Mouse (Mus musculus): ENCODE measurements at regions not wholly inside any gene's neighbourhood (a gene's known extent, or its start where the extent isn't known, plus 50 kb on each side); places are given as distances from the start of the nearest gene placed in this dataset.

GRCm38 (mm10) chr1:81771704-81772103 lies 461.2 kb upstream of the Gm9747 start:
- H3K9ac ChIP-seq (replicated peaks; ENCODE audit: low read depth, low read length), result no peak overlapping the region
- ATAC-seq (ENCODE audit: insufficient read depth, low read depth), result no peak
- no peaks in the 10 kb centered on the region for H3K9me3 ChIP-seq (replicated peaks; ENCODE audit: control insufficient read depth, low read length)
- H3K4me1 ChIP-seq (ENCODE audit: control insufficient read depth, insufficient read depth), result no peaks in the 10 kb centered on the region
- no peak for DNase-seq (ENCODE audit: low spot score)
- no peak overlapping the region for H3K4me3 ChIP-seq (ENCODE audit: low read depth, low read length)
- H3K27me3 ChIP-seq (ENCODE audit: control insufficient read depth, insufficient read depth, low read length), result no peaks in the 10 kb centered on the region
- TF ChIP-seq EP300 (IDR thresholded peaks at IDR 0.05; ENCODE audit: low read depth) (no peak), CTCF (IDR thresholded peaks at IDR 0.05; ENCODE audit: low read depth) (no peak)
- 76% methylated on average over 3 of the region's 3 CpGs for WGBS
- no peaks in the 10 kb centered on the region for H3K36me3 ChIP-seq (replicated peaks; ENCODE audit: control insufficient read depth, insufficient read depth, low read length)
- no peak overlapping the region for H3K27ac ChIP-seq (ENCODE audit: low read depth)
- no peak overlapping the region for H3K4me2 ChIP-seq (ENCODE audit: low read depth, low read length)

- Histone ChIP-seq H3K9me3 (replicated peaks; ENCODE audit: control insufficient read depth, low read length) (no peaks in the 10 kb centered on the region), H3K4me3 (ENCODE audit: low read depth, low read length) (no peak overlapping the region), H3K27ac (ENCODE audit: low read depth) (no peak overlapping the region), H3K9ac (replicated peaks; ENCODE audit: low read depth, low read length) (no peak overlapping the region), H3K36me3 (replicated peaks; ENCODE audit: control insufficient read depth, insufficient read depth, low read length) (no peaks in the 10 kb centered on the region), H3K4me2 (ENCODE audit: low read depth, low read length) (no peak overlapping the region), H3K4me1 (ENCODE audit: control insufficient read depth, insufficient read depth) (no peaks in the 10 kb centered on the region), H3K27me3 (ENCODE audit: control insufficient read depth, insufficient read depth, low read length) (no peaks in the 10 kb centered on the region)
- TF ChIP-seq EP300 (IDR thresholded peaks at IDR 0.05; ENCODE audit: low read depth) (no peak), CTCF (IDR thresholded peaks at IDR 0.05; ENCODE audit: low read depth) (no peak)
- no peak for DNase-seq (ENCODE audit: low spot score)
- no peak for ATAC-seq (ENCODE audit: insufficient read depth, low read depth)
Observed at GRCm38 (mm10) chr1:81780583-81780982, 452.3 kb upstream of the Gm9747 start.

- WGBS, result 48% methylated on average over 1 of the region's 1 CpGs
Observed at GRCm38 (mm10) chr1:81784305-81784704, 448.6 kb upstream of the Gm9747 start.

GRCm38 (mm10) chr1:81794771-81795170 lies 438.1 kb upstream of the Gm9747 start:
- H3K4me3 ChIP-seq (ENCODE audit: low read depth, low read length), result no peak overlapping the region
- no peaks in the 10 kb centered on the region for H3K36me3 ChIP-seq (replicated peaks; ENCODE audit: control insufficient read depth, insufficient read depth, low read length)
- no peaks in the 10 kb centered on the region for H3K4me1 ChIP-seq (ENCODE audit: control insufficient read depth, insufficient read depth)
- no peaks in the 10 kb centered on the region for H3K27me3 ChIP-seq (ENCODE audit: control insufficient read depth, insufficient read depth, low read length)
- 52% methylated on average over 2 of the region's 2 CpGs for WGBS
- ATAC-seq (ENCODE audit: insufficient read depth, low read depth), result no peak
- no peak overlapping the region for H3K9ac ChIP-seq (replicated peaks; ENCODE audit: low read depth, low read length)
- no peak overlapping the region for H3K27ac ChIP-seq (ENCODE audit: low read depth)
- TF ChIP-seq CTCF (IDR thresholded peaks at IDR 0.05; ENCODE audit: low read depth) (no peak), EP300 (IDR thresholded peaks at IDR 0.05; ENCODE audit: low read depth) (no peak)
- no peak overlapping the region for H3K4me2 ChIP-seq (ENCODE audit: low read depth, low read length)
- no peak for DNase-seq (ENCODE audit: low spot score)
- no peaks in the 10 kb centered on the region for H3K9me3 ChIP-seq (replicated peaks; ENCODE audit: control insufficient read depth, low read length)

More at GRCm38 (mm10) chr1:81784305-81784704, 448.6 kb upstream of the Gm9747 start:
- DNase-seq (ENCODE audit: low spot score) (no peak), ATAC-seq (ENCODE audit: insufficient read depth, low read depth) (no peak)
- H3K27me3 ChIP-seq (ENCODE audit: control insufficient read depth, insufficient read depth, low read length), result no peaks in the 10 kb centered on the region
- H3K9me3 ChIP-seq (replicated peaks; ENCODE audit: control insufficient read depth, low read length), result no peaks in the 10 kb centered on the region
- no peak overlapping the region for H3K4me3 ChIP-seq (ENCODE audit: low read depth, low read length)
- no peaks in the 10 kb centered on the region for H3K36me3 ChIP-seq (replicated peaks; ENCODE audit: control insufficient read depth, insufficient read depth, low read length)
- no peak for TF ChIP-seq EP300 (IDR thresholded peaks at IDR 0.05; ENCODE audit: low read depth)
- no peak for TF ChIP-seq CTCF (IDR thresholded peaks at IDR 0.05; ENCODE audit: low read depth)
- no peak overlapping the region for H3K27ac ChIP-seq (ENCODE audit: low read depth)
- H3K4me1 ChIP-seq (ENCODE audit: control insufficient read depth, insufficient read depth), result no peaks in the 10 kb centered on the region
- H3K9ac ChIP-seq (replicated peaks; ENCODE audit: low read depth, low read length), result no peak overlapping the region
- H3K4me2 ChIP-seq (ENCODE audit: low read depth, low read length), result no peak overlapping the region

GRCm38 (mm10) chr1:81795399-81795798 lies 437.5 kb upstream of the Gm9747 start:
- H3K4me2 ChIP-seq (ENCODE audit: low read depth, low read length), result no peak overlapping the region
- WGBS, result 64% methylated on average over 1 of the region's 1 CpGs
- no peak overlapping the region for H3K4me3 ChIP-seq (ENCODE audit: low read depth, low read length)
- ATAC-seq (ENCODE audit: insufficient read depth, low read depth) (no peak), DNase-seq (ENCODE audit: low spot score) (no peak)
- no peak overlapping the region for H3K27ac ChIP-seq (ENCODE audit: low read depth)
- TF ChIP-seq EP300 (IDR thresholded peaks at IDR 0.05; ENCODE audit: low read depth), result no peak
- TF ChIP-seq CTCF (IDR thresholded peaks at IDR 0.05; ENCODE audit: low read depth), result no peak
- H3K36me3 ChIP-seq (replicated peaks; ENCODE audit: control insufficient read depth, insufficient read depth, low read length), result no peaks in the 10 kb centered on the region
- no peak overlapping the region for H3K9ac ChIP-seq (replicated peaks; ENCODE audit: low read depth, low read length)
- H3K9me3 ChIP-seq (replicated peaks; ENCODE audit: control insufficient read depth, low read length), result no peaks in the 10 kb centered on the region
- H3K4me1 ChIP-seq (ENCODE audit: control insufficient read depth, insufficient read depth), result no peaks in the 10 kb centered on the region
- no peaks in the 10 kb centered on the region for H3K27me3 ChIP-seq (ENCODE audit: control insufficient read depth, insufficient read depth, low read length)

GRCm38 (mm10) chr1:81811591-81811990 lies 421.3 kb upstream of the Gm9747 start:
- Histone ChIP-seq H3K9me3 (replicated peaks; ENCODE audit: control insufficient read depth, low read length) (no peaks in the 10 kb centered on the region), H3K27ac (ENCODE audit: low read depth) (no peak overlapping the region), H3K4me1 (ENCODE audit: control insufficient read depth, insufficient read depth) (no peaks in the 10 kb centered on the region), H3K4me3 (ENCODE audit: low read depth, low read length) (no peak overlapping the region), H3K36me3 (replicated peaks; ENCODE audit: control insufficient read depth, insufficient read depth, low read length) (no peaks in the 10 kb centered on the region), H3K4me2 (ENCODE audit: low read depth, low read length) (no peak overlapping the region), H3K9ac (replicated peaks; ENCODE audit: low read depth, low read length) (no peak overlapping the region), H3K27me3 (ENCODE audit: control insufficient read depth, insufficient read depth, low read length) (no peaks in the 10 kb centered on the region)
- DNase-seq (ENCODE audit: low spot score) (no peak), ATAC-seq (ENCODE audit: insufficient read depth, low read depth) (no peak)
- TF ChIP-seq CTCF (IDR thresholded peaks at IDR 0.05; ENCODE audit: low read depth), result no peak
- no peak for TF ChIP-seq EP300 (IDR thresholded peaks at IDR 0.05; ENCODE audit: low read depth)
